Mouse (Mus musculus) CH12.LX (cell line): ENCODE results near the gene Ikzf4. TPM values are rescaled to one million over a fixed set of nuclear protein-coding genes. Genes with fewer than 3 reads are reported as not detected.
A peak's percentile ranks its signal among the peaks of the same experiment; 100 is the strongest.

ENCODE experiments used
- DNase-seq: peaks from one replicate; pipeline ENCODE4 v3.0.0-alpha.2; 2013; ENCODE audit errors: extremely low read depth
- H3K27ac ChIP-seq: 2 replicates; pipeline ENCODE4 v1.5.1; 2012; ENCODE audit warnings: low read depth, mild to moderate bottlenecking, control low read depth, moderate library complexity; ENCODE audit not compliant: insufficient read depth
- H3K27me3 ChIP-seq: replicated peaks from 2 replicates; pipeline ENCODE3; 2012; ENCODE audit warnings: inconsistent platforms
- H3K36me3 ChIP-seq, 2 experiments: replicated peaks in 1 of 2; 2 replicates each; pipeline versions ENCODE3 to v1.6.1; 2012; ENCODE audit warnings: inconsistent platforms in 1 of 2, low read length in 1 of 2, mild to moderate bottlenecking in 1 of 2, mixed read lengths in 1 of 2, moderate library complexity in 1 of 2; ENCODE audit not compliant: control insufficient read depth in 1 of 2, insufficient read depth in 1 of 2
- H3K4me1 ChIP-seq, 2 experiments: 2 replicates each; pipeline ENCODE4 v1.6.1; 2012; ENCODE audit warnings: inconsistent platforms in 1 of 2, moderate library complexity in 1 of 2; ENCODE audit not compliant: insufficient read depth in 2 of 2, control insufficient read depth in 1 of 2
- H3K4me2 ChIP-seq: 2 replicates; pipeline ENCODE4 v1.6.1; 2012; ENCODE audit warnings: low read depth, mild to moderate bottlenecking, control low read depth; ENCODE audit not compliant: poor library complexity, insufficient read depth, severe bottlenecking
- H3K4me3 ChIP-seq, 3 experiments: fragments of 150-350 bp in 1 of 3; sonication (generic) in 1 of 3; replicated peaks in 1 of 3; 2 replicates each; pipeline versions ENCODE3 to v1.5.1; 2011 to 2012; ENCODE audit warnings: low read depth in 2 of 3, low read length in 2 of 3, mild to moderate bottlenecking in 2 of 3, moderate library complexity in 2 of 3, control low read depth in 1 of 3, improper control_type of control experiment in 1 of 3, inconsistent platforms in 1 of 3, mixed read lengths in 1 of 3; ENCODE audit not compliant: poor library complexity in 1 of 3
- H3K79me2 ChIP-seq: replicated peaks from 2 replicates; pipeline ENCODE4 v1.6.1; 2012; ENCODE audit warnings: mild to moderate bottlenecking, moderate library complexity; ENCODE audit not compliant: control insufficient read depth, poor library complexity, insufficient read depth, severe bottlenecking; ENCODE audit errors: extremely low read depth
- H3K9ac ChIP-seq: 2 replicates; pipeline ENCODE4 v1.6.1; 2012; ENCODE audit warnings: low read depth, mild to moderate bottlenecking, control low read depth, moderate library complexity; ENCODE audit not compliant: insufficient read depth
- H3K9me3 ChIP-seq: replicated peaks from 2 replicates; pipeline ENCODE3; 2012; ENCODE audit warnings: low read length, inconsistent platforms, mixed read lengths
- BHLHE40 ChIP-seq: IDR thresholded peaks from 2 replicates; pipeline ENCODE4 v1.6.1; 2011; ENCODE audit warnings: mild to moderate bottlenecking, low read depth, low read length, improper control_type of control experiment
- CHD1 ChIP-seq: IDR thresholded peaks from 2 replicates; pipeline ENCODE4 v1.6.1; 2012; ENCODE audit warnings: low read depth, low read length, improper control_type of control experiment, inconsistent platforms
- CHD2 ChIP-seq: IDR thresholded peaks from 2 replicates; pipeline ENCODE4 v1.6.1; 2011; ENCODE audit warnings: low read length, improper control_type of control experiment
- EP300 ChIP-seq: IDR thresholded peaks from 2 replicates; pipeline ENCODE4 v1.6.1; 2011; ENCODE audit warnings: low read length, improper control_type of control experiment
- HCFC1 ChIP-seq: IDR thresholded peaks from 2 replicates; pipeline ENCODE4 v1.6.1; 2012; ENCODE audit warnings: low read depth, mild to moderate bottlenecking, inconsistent platforms, low read length, improper control_type of control experiment
- IRF4 ChIP-seq: IDR thresholded peaks from 2 replicates; pipeline ENCODE4 v1.6.1; 2014; ENCODE audit warnings: low read depth, mild to moderate bottlenecking, inconsistent platforms, low read length, improper control_type of control experiment
- JUN ChIP-seq: IDR thresholded peaks from 2 replicates; pipeline ENCODE4 v1.6.1; 2011; ENCODE audit warnings: low read depth, mild to moderate bottlenecking, low read length, improper control_type of control experiment, moderate library complexity; ENCODE audit not compliant: insufficient read depth
- KAT2A ChIP-seq: IDR thresholded peaks from 2 replicates; pipeline ENCODE4 v1.6.1; 2012; ENCODE audit warnings: low read length, improper control_type of control experiment, inconsistent platforms; ENCODE audit not compliant: insufficient replicate concordance
- MAX ChIP-seq: IDR thresholded peaks from 2 replicates; pipeline ENCODE4 v1.6.1; 2011; ENCODE audit warnings: low read length, improper control_type of control experiment
- MAZ ChIP-seq: IDR thresholded peaks from 2 replicates; pipeline ENCODE4 v1.6.1; 2012; ENCODE audit warnings: low read depth, mild to moderate bottlenecking, inconsistent platforms, low read length, improper control_type of control experiment, moderate library complexity
- MEF2A ChIP-seq: IDR thresholded peaks from 2 replicates; pipeline ENCODE4 v1.6.1; 2014; ENCODE audit warnings: low read depth, mild to moderate bottlenecking, inconsistent platforms, low read length, improper control_type of control experiment, borderline replicate concordance
- MXI1 ChIP-seq: IDR thresholded peaks from 2 replicates; pipeline ENCODE4 v1.6.1; 2011; ENCODE audit warnings: mild to moderate bottlenecking, low read depth, low read length, improper control_type of control experiment
- MYC ChIP-seq: IDR thresholded peaks from 2 replicates; pipeline ENCODE4 v1.6.1; 2011; ENCODE audit warnings: low read depth, mild to moderate bottlenecking, improper control_type of control experiment, low read length
- NELFE ChIP-seq: IDR thresholded peaks from 2 replicates; pipeline ENCODE4 v1.6.1; 2011; ENCODE audit warnings: low read depth, low read length, improper control_type of control experiment
- PAX5 ChIP-seq: IDR thresholded peaks from 2 replicates; pipeline ENCODE4 v1.6.1; 2012; ENCODE audit warnings: low read length, inconsistent platforms, mixed read lengths
- POLR2A ChIP-seq: IDR thresholded peaks from 2 replicates; pipeline ENCODE4 v1.6.1; 2011; ENCODE audit warnings: low read depth, mild to moderate bottlenecking, improper control_type of control experiment, low read length
- POLR2AphosphoS2 ChIP-seq: IDR thresholded peaks from 2 replicates; pipeline ENCODE4 v1.6.1; 2011; ENCODE audit warnings: low read depth, low read length, improper control_type of control experiment
- RAD21 ChIP-seq: IDR thresholded peaks from 2 replicates; pipeline ENCODE4 v1.6.1; 2011; ENCODE audit warnings: low read depth, mild to moderate bottlenecking, low read length, improper control_type of control experiment, moderate library complexity
- RCOR1 ChIP-seq: conservative IDR thresholded peaks from 2 replicates; pipeline ENCODE4 v1.6.1; 2012; ENCODE audit warnings: low read depth, mild to moderate bottlenecking, inconsistent platforms, low read length, improper control_type of control experiment
- SIN3A ChIP-seq: IDR thresholded peaks from 2 replicates; pipeline ENCODE4 v1.6.1; 2012; ENCODE audit warnings: low read length, improper control_type of control experiment, inconsistent platforms
- TBP ChIP-seq: conservative IDR thresholded peaks from 2 replicates; pipeline ENCODE4 v1.6.1; 2011; ENCODE audit warnings: low read depth, low read length, improper control_type of control experiment
- TCF12 ChIP-seq: IDR thresholded peaks from 2 replicates; pipeline ENCODE4 v1.6.1; 2014; ENCODE audit warnings: low read depth, mild to moderate bottlenecking, inconsistent platforms, low read length, improper control_type of control experiment
- USF1 ChIP-seq: IDR thresholded peaks from 2 replicates; pipeline ENCODE4 v1.6.1; 2014; ENCODE audit warnings: low read depth, mild to moderate bottlenecking, inconsistent platforms, low read length, improper control_type of control experiment
- USF2 ChIP-seq: conservative IDR thresholded peaks from 2 replicates; pipeline ENCODE4 v1.6.1; 2011; ENCODE audit warnings: low read depth, low read length, improper control_type of control experiment
- ZNF384 ChIP-seq: IDR thresholded peaks from 2 replicates; pipeline ENCODE4 v1.6.1; 2012; ENCODE audit warnings: low read depth, low read length, improper control_type of control experiment, inconsistent platforms
- dilution Hi-C: fragments of 300-500 bp; cut with MboI; formaldehyde crosslinking; loops from 2 replicates; pipeline ENCODE4 v1.14.3; 2020; ENCODE audit warnings: low sequenced_read_pairs; ENCODE audit not compliant: extremely low pct_unique_long_range_greater_than_20kb, extremely low pct_ligation_motif_present
- in situ Hi-C: fragments of 300-500 bp; cut with MboI; formaldehyde crosslinking; loops from 3 replicates; pipeline ENCODE4 v1.14.3; 2019; ENCODE audit warnings: low sequenced_read_pairs, low pct_ligation_motif_present, low pct_unique_long_range_greater_than_20kb, mixed read lengths
- polyA plus RNA-seq: library from polyadenylated mRNA; unstranded; fragments of >175 nt; gene quantifications from 2 replicates; pipeline ENCODE4 v1.2.1, GENCODE M21; 2012; ENCODE audit warnings: low read depth; ENCODE audit not compliant: insufficient read length
- total RNA-seq, 2 experiments: library from RNA; depleted of rRNA; stranded (reverse); fragments of 300-350 nt in 1 of 2; fragments of >200 nt in 1 of 2; gene quantifications; 2 replicates each; pipeline ENCODE4 v1.2.3; 2012 to 2014

Ikzf4 gene
- total and polyA plus RNA-seq, 3 experiments = 0.08 to 1.5 (median 0.09) TPM

- TF ChIP-seq USF1 (no peak), CHD2 (peak; percentile 95), CHD1 (no peak), IRF4 (peak; percentile 79), BHLHE40 (peak; percentile 31; the same call in 1 of the 2 replicates), ZNF384 (peak; percentile 98), MAX (peak; percentile 50), EP300 (0 out of 2 replicates have a peak, but pooled peaks have one; percentile 37), POLR2A (peak; percentile 99), POLR2AphosphoS2 (peak; percentile 91), HCFC1 (peak; percentile 97), MEF2A (no peak), RAD21 (peak; percentile 70), KAT2A (peak; percentile 100), SIN3A (peak; percentile 93; the same call in 1 of the 2 replicates), JUN (peak; percentile 6; the same call in 1 of the 2 replicates), PAX5 (no peak)
Observed at GRCm38 (mm10) chr10:128626311-128627310, 19.2 kb downstream of the Ikzf4 start, which contains the start of gene Rps26 (continued).

GRCm38 (mm10) chr10:128625287-128625894, 20.4 kb downstream of the Ikzf4 start:
- dilution Hi-C loops = no loop called here

More at GRCm38 (mm10) chr10:128625287-128625894, 20.4 kb downstream of the Ikzf4 start:
- Histone ChIP-seq H3K79me2 (peaks cover 24% of the 10 kb centered on the region), H3K9me3 (no peaks in the 10 kb centered on the region), H3K27ac (peak overlapping the region; percentile 32; the same call in 1 of the 2 replicates)
- in situ Hi-C loops = loop anchor here (5.0 kb wide), 1 partner anchor 47 kb away; the partner anchor contains the start of gene Suox
- peak; percentile 24; the same call in 1 of the 2 replicates for TF ChIP-seq MYC
- TF ChIP-seq RCOR1 = peak; percentile 44; the same call in 1 of the 2 replicates
- TF ChIP-seq TBP = 0 out of 2 replicates have a peak, but pooled peaks have one; percentile 18
- TF ChIP-seq MXI1 = no peak; the same call in 1 of the 2 replicates
- 0 out of 2 replicates have a peak, but pooled peaks have one; percentile 23 for TF ChIP-seq MAZ
- no peak for TF ChIP-seq PAX5
- peak; percentile 51 for TF ChIP-seq POLR2A
- no peak for TF ChIP-seq USF2
- peak; percentile 20; the same call in 1 of the 2 replicates for TF ChIP-seq NELFE
- 0 out of 2 replicates have a peak, but pooled peaks have one; percentile 32 for TF ChIP-seq KAT2A
- TF ChIP-seq HCFC1 = 0 out of 2 replicates have a peak, but pooled peaks have one; percentile 17
- no peak for TF ChIP-seq MEF2A
- peak; percentile 31; the same call in 1 of the 2 replicates for TF ChIP-seq TCF12
- TF ChIP-seq, all 38 proteins: peak for 9
- H3K9ac ChIP-seq = peak overlapping the region; percentile 88
- peaks cover 28 to 31% of the 10 kb centered on the region in 2 experiments for H3K36me3 ChIP-seq
- peak overlapping the region; percentile 92 to 100 (median 94) for H3K4me3 ChIP-seq
- DNase-seq = peak; percentile 56
- no peaks in the 10 kb centered on the region for H3K27me3 ChIP-seq
- peak overlapping the region; percentile 88 for H3K4me2 ChIP-seq
- peaks cover 7 to 24% of the 10 kb centered on the region in 2 experiments for H3K4me1 ChIP-seq
